Mouse (Mus musculus): Measurements from ENCODE around the gene Ube4b. TPM values are rescaled to one million over a fixed set of nuclear protein-coding genes. Genes with fewer than 3 reads are reported as not detected.

Gene Ube4b
- polyA plus RNA-seq, 1 experiment from 2014 or later: 66.9 TPM

DNA sequence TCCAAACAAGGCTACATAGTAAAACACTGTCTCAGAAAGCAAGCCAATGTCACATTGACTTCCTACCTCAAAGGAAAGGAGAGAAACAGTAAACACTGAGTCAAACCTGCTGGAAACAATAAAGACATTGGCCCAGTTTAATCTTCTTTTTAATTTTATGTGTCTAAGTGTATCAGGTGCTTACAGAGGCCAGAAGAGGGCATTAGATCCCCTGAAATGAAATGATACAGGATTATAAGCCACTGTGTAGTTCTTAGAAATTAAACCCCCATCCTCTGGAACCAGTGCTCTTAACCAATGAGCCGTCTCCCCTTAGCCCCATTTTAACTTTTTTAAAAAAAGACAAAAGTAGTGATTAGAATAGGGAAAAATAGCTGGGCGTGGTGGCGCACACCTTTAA is 12.3 kb downstream of the Ube4b start:
- Histone ChIP-seq H3K79me2 (ENCODE audit: inconsistent target) (peaks cover 98% of the 10 kb centered on the region), H3K4me3 (ENCODE audit: inconsistent target) (no peak overlapping the region), H3K27ac (no peak overlapping the region), H3K36me3 (ENCODE audit: inconsistent target) (peaks cover 5% of the 10 kb centered on the region; the same call in 1 of the 2 replicates)
- WGBS (ENCODE audit: missing documents): 97% methylated on average over 3 of the region's 3 CpGs

DNA sequence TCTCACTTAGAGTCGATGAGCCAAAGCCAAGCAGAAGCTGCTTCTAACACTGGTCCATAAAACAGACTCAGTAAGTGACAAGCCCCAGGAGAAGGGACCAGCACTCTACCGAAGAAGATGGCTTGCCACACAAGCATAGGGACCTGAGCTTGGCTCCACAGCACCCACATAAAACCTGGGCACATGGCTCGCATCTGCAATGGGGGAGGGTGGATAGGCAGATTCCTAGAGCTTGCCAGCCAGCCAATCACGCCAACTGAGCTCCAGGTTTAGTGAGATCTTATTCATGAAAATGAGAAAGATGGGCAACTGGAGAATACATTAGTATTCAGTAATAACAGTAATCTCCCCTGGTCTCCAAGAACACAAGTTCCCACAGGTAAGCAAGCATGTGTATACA is 16.8 kb downstream of the Ube4b start:
- Histone ChIP-seq H3K79me2 (ENCODE audit: inconsistent target) (peaks cover 91% of the 10 kb centered on the region), H3K27ac (no peak overlapping the region), H3K36me3 (ENCODE audit: inconsistent target) (peaks cover 5% of the 10 kb centered on the region; the same call in 1 of the 2 replicates), H3K4me3 (ENCODE audit: inconsistent target) (no peak overlapping the region)
- WGBS (ENCODE audit: missing documents): 97% methylated on average over 4 of the region's 4 CpGs

DNA sequence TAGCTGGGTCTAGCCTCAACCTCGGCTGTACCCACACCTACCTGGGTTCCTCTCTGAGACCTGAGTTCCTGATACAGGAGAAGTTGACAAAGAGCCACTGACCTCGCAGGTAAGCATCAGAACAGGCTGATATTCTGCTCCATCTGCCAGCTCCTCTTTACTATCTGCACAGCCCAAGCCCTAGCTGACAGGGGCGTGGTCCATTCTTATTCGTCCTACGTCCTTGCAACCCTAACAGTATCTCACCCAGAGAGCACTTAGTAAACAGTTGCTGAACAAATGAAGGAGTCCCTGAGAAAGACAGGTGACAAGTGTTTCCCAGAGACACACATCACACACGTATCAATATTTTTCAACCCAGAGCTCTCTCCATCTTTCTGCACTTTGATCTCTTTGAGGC is 18.2 kb downstream of the Ube4b start:
- H3K36me3 ChIP-seq (ENCODE audit: inconsistent target): peaks cover 5% of the 10 kb centered on the region; the same call in 1 of the 2 replicates
- H3K79me2 ChIP-seq (ENCODE audit: inconsistent target): peaks cover 91% of the 10 kb centered on the region
- WGBS (ENCODE audit: missing documents): 88% methylated on average over 6 of the region's 6 CpGs
- H3K4me3 ChIP-seq (ENCODE audit: inconsistent target): no peak overlapping the region
- H3K27ac ChIP-seq: no peak overlapping the region

DNA sequence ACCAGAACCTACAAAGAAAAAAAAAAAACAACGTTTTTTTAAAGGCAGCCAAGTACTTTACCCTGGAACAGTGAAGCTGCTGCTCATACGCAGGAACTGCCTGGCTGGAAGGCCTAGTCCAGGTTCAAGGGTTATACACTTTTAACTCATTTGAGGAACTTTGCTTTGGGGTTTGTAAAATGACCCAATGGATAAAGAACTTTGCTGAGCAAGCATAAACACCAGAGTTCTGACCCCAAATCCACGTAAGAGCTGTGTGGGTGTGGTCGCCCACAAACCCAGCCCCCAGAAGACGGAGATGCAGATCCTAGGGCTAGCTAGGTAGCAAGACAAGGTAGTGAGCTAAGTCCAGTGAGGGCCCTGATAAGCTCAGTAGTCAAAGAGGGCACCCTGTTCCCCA is 19.1 kb downstream of the Ube4b start:
- Histone ChIP-seq H3K4me3 (ENCODE audit: inconsistent target) (no peak overlapping the region), H3K36me3 (ENCODE audit: inconsistent target) (peaks cover 4% of the 10 kb centered on the region; the same call in 1 of the 2 replicates), H3K27ac (no peak overlapping the region), H3K79me2 (ENCODE audit: inconsistent target) (peaks cover 91% of the 10 kb centered on the region)
- 59% methylated on average over 5 of the region's 5 CpGs for WGBS (ENCODE audit: missing documents)

DNA sequence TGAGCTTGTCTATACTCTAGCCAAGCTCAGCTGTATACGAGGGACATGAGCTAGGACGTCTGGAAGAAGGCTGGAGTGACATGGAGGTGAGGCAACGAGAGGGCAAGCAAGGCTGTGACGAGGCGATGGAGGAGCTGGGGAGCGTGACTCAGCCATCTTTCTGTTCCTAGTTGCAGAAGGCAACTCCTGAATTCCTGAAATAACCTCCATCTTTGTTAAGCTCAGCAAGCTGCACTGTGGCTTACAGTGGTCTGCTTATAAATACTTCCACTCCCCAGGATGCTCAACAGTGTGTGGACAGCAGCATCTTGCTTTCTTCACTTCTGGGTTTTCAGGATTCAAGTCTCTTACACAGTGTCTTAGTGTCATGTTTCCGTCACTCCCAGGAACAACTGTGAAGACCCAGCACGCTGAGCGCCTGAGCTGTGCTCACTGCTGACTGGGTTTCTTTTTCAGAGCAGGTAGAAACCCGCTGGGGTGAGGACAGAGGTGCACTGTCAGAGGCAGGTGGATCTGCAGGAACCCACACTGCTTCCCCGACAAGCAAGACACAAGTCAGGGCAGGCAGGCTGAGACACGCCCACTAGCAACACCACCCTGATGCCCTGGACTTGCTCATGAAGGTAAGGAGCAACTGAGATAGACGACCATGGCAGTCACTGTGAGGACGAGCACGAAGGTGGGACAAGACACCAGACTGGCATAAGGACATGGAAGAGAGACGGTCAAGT is 20.7 kb downstream of the Ube4b start:
- 92% methylated on average over 16 of the region's 16 CpGs for WGBS (ENCODE audit: missing documents)
- no peak overlapping the region for H3K27ac ChIP-seq
- H3K4me3 ChIP-seq (ENCODE audit: inconsistent target): no peak overlapping the region
- H3K79me2 ChIP-seq (ENCODE audit: inconsistent target): peaks cover 91% of the 10 kb centered on the region
- H3K36me3 ChIP-seq (ENCODE audit: inconsistent target): no peaks in the 10 kb centered on the region

DNA sequence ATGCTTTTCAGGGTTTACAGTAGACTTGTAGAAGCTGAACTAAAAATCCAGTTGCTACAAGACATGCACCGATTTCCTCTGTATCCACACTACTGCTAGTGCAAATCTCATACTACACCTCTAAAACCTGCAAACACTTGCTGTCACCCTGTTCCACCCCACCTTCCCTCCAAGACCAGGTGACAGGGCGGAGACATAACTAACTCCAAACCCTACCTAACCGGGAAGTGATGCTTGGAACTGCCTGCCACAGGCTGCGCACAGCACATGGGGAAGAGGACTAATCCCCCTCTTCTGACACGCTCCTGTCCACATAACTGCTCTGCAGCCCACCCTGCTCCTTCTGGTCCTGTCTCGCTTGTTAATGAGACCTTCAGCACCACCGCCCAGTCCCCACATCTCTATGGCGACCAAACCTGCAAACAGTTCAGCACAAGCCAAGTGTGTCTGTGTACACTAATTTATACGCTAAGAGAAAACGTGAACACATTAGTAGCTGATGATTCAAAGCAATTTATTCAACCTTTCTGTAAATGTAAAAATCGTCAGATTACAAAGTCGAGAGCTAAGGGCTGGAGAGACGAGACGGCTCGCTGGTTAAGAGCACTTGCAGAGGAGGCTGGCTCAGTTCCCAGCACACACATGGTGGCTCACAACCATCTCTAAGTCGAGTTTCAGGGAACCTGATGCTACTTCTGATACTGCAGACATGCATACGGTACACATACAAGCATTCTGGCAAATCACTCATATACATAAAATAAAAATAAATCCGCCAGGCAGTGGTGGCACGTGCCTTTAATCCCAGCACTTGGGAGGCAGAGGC is 21.7 kb downstream of the Ube4b start:
- Histone ChIP-seq H3K36me3 (ENCODE audit: inconsistent target) (no peaks in the 10 kb centered on the region), H3K27ac (no peak overlapping the region), H3K4me3 (ENCODE audit: inconsistent target) (no peak overlapping the region), H3K79me2 (ENCODE audit: inconsistent target) (peaks cover 91% of the 10 kb centered on the region)
- WGBS (ENCODE audit: missing documents): 93% methylated on average over 19 of the region's 19 CpGs

DNA sequence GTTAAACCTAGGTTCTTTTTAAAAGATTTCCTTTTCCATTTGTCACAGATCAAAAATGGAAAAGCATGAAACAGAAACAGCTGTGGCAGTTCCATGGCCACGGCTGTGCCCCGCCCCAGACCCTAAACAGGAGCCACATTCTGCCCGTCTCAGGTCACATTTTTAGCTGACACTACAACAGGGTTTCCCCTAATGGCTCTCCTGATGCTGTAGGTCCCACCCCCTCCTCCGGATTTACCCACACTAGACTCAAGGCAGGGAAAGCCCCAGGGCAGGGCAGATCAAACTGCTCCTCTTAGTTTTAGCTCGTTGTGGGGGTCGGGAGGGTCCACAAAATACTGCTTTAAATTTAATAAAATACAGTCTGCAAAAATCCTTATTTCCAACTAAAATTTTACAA is 23.5 kb downstream of the Ube4b start:
- 59% methylated on average over 6 of the region's 6 CpGs for WGBS (ENCODE audit: missing documents)
- Histone ChIP-seq H3K36me3 (ENCODE audit: inconsistent target) (no peaks in the 10 kb centered on the region), H3K27ac (no peak overlapping the region), H3K4me3 (ENCODE audit: inconsistent target) (no peak overlapping the region), H3K79me2 (ENCODE audit: inconsistent target) (peaks cover 81% of the 10 kb centered on the region)

DNA sequence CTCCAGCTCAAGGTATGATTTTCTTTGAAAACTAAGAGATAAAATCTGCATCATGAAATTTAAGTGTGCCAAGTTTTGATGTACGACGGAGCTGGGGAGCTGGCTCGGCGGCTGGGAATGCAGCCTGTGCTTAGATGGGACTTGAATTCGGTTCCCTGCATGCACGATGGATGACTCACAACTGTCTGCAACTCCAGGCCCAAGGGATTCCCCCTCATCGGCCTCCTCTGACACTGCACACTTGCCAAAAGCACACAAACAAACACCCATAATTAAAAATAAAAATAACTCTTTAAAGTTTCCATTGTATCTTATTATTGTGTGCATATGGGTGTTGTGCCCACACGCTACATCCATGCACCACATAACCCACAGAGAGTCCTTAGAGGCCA is 25.0 kb downstream of the Ube4b start:
- no peak overlapping the region for H3K4me3 ChIP-seq (ENCODE audit: inconsistent target)
- WGBS (ENCODE audit: missing documents): 93% methylated on average over 8 of the region's 8 CpGs
- no peak overlapping the region for H3K27ac ChIP-seq
- peaks cover 71% of the 10 kb centered on the region for H3K79me2 ChIP-seq (ENCODE audit: inconsistent target)
- H3K36me3 ChIP-seq (ENCODE audit: inconsistent target): no peaks in the 10 kb centered on the region; the same call in 1 of the 2 replicates

DNA sequence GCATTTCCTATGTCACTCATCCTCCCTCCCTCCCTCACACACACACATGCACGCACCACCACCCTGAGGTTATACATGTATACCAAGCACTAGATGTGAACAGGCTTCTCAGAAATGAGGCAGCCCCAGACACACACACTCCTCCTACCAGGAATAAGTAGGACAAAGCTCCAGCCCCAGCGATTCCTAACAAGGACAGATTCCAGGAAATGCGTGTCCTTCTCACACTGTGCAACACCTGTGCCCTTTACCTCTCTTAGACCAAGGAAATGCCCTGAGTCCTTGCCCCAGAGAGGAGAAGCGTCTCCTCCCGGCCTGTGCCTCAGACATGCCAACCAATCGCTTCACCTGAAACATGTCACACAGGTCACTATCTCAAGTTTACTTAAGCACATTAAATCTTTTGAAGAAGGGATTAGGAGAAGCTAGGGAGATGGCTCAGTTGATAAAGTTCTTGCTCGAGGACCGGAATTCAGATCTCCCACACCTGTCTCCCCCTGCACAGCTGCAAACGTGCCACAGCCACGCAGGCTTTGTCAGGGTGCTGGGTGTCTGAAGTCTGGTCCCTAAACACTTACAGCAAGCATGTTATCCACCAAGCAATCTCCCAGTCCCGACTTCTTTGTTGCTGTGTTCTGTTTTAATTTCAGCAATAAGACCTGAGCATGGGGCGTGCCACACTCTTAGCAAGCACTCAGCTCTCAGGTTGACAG is 25.5 kb downstream of the Ube4b start:
- WGBS (ENCODE audit: missing documents): 92% methylated on average over 12 of the region's 12 CpGs
- Histone ChIP-seq H3K79me2 (ENCODE audit: inconsistent target) (peaks cover 66% of the 10 kb centered on the region), H3K36me3 (ENCODE audit: inconsistent target) (no peaks in the 10 kb centered on the region; the same call in 1 of the 2 replicates), H3K27ac (no peak overlapping the region), H3K4me3 (ENCODE audit: inconsistent target) (no peak overlapping the region)

DNA sequence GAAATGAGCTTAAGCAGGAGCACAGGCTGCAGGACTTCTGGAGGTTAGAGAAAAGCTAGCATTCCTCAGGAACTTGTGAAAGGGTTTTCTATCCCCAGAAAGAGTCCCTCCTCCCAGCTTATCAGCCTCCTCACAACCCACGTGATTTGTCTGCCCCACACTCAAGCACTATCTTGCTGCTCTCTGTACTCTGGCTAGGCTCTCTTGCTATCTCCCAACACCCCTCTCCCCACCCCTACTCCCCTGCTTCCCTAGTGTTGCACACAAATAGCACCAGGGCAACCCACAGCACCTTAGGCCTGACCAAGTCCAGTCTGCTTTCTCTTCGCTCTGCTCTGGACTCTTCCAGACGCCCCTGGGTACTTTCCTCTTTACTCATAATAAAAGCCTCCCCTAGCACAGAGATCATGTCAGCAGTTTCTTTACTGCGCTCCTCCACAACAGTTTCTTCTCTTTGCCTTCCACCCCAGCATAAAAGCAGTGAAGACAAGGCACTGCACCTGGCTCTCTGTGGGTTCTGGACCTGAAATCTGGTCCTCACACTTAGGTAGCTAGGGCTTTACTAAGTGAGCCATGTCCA is 27.1 kb downstream of the Ube4b start:
- no peak overlapping the region for H3K4me3 ChIP-seq (ENCODE audit: inconsistent target)
- peaks cover 6% of the 10 kb centered on the region; the same call in 1 of the 2 replicates for H3K36me3 ChIP-seq (ENCODE audit: inconsistent target)

DNA sequence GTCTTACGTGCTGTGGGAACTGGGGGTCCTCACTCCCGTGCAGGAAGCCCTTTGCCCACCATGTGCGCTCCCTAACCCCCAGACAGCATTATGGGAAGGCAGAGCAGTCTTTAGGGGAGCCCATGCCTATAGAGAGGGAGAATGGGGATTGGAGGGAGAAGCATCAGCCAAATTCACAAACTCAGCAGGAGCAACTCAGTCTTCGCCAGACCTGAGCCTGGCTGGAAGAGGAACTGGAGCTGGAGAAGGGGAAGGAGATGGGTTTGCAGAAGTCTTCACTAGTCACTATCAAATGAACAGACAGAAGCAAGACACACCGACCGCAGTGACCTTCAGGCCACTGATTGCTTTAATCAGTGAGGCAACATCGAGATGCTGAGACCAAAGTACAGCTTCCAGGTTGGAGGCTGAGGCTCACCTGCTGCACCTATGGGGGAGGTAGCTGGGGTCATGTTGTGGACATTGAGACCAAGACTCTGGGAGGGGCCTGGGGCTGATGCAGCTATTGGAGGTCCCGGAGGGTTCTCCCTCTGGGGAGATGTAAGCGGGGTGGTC is 28.3 kb downstream of the Ube4b start:
- Histone ChIP-seq H3K79me2 (ENCODE audit: inconsistent target) (peaks cover 38% of the 10 kb centered on the region), H3K36me3 (ENCODE audit: inconsistent target) (peaks cover 6% of the 10 kb centered on the region; the same call in 1 of the 2 replicates), H3K4me3 (ENCODE audit: inconsistent target) (no peak overlapping the region), H3K27ac (no peak overlapping the region)
- WGBS (ENCODE audit: missing documents): 74% methylated on average over 9 of the region's 9 CpGs

More for the DNA sequence above, 27.1 kb downstream of the Ube4b start:
- Histone ChIP-seq H3K79me2 (ENCODE audit: inconsistent target) (peaks cover 50% of the 10 kb centered on the region), H3K27ac (no peak overlapping the region)
- WGBS (ENCODE audit: missing documents): 92% methylated on average over 4 of the region's 4 CpGs

DNA sequence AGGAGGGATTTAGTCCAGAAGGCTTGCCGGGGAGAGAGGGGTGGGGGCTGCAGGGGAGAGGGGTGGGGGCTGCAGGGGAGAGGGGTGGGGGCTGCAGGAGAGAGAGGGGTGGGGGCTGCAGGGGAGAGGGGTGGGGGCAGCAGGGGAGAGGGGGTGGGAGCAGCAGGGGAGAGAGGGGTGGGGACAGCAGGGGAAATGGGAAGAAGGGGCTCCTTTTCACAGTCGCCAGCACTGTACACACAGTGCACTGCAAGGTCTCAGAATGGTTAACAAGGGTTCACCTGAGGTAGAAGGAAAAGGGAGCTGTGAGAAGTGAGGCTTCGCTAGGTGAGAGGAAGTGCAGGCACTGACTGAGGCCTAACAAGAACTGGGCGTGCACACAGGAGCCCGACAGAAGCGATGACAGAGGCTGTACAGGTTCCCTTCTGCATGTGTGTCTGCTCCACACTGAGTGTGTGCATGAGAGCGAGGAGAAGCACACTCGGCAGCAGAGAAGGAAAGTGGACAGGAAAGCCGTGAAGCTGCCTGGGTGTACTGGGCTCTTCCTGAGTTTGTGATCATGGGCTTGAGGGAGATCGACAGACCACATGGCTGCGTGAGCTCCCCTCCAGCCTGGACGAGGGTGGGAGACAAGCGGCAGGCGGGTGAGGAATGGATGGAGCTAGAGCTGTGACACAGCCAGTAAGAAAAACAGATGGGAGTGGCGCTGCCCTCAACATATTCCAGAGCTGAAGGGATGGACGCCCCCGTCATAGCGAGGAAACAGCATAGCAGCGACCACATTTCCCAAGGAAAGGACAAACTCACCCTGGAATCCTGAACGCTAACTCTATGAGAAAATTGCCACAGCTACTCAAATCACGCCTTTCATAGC is 29.9 kb downstream of the Ube4b start:
- H3K36me3 ChIP-seq (ENCODE audit: inconsistent target): peaks cover 15% of the 10 kb centered on the region; the same call in 1 of the 2 replicates
- peaks cover 22% of the 10 kb centered on the region for H3K79me2 ChIP-seq (ENCODE audit: inconsistent target)
- WGBS (ENCODE audit: missing documents): 94% methylated on average over 20 of the region's 21 CpGs
- H3K4me3 ChIP-seq (ENCODE audit: inconsistent target): no peak overlapping the region
- no peak overlapping the region for H3K27ac ChIP-seq

DNA sequence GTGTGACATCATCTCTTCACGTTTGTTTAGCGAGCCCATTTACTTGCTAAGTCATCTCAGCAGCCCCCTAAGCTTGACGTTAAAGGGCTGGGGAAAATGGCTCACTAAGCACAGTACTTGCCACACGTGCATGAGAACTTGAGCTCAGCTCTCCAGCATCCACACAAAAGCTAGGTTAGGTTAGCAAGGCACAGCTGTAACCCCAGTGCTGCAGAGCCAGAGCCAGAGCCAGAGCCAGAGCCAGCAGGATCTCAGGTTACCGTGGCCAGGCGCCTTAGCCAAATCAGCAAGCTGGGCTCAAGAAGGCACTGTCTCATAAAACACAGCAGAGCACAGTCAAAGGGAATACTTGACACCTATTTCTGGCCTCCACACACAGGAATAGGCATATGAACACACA is 31.0 kb downstream of the Ube4b start:
- peaks cover 21% of the 10 kb centered on the region; the same call in 1 of the 2 replicates for H3K36me3 ChIP-seq (ENCODE audit: inconsistent target)
- no peak overlapping the region for H3K27ac ChIP-seq
- 94% methylated on average over 6 of the region's 6 CpGs for WGBS (ENCODE audit: missing documents)
- peaks cover 11% of the 10 kb centered on the region; the same call in 1 of the 2 replicates for H3K79me2 ChIP-seq (ENCODE audit: inconsistent target)
- no peak overlapping the region for H3K4me3 ChIP-seq (ENCODE audit: inconsistent target)
